Mouse (Mus musculus) megakaryocyte, adult 5-6 weeks (primary cell): ENCODE results near the gene Atrnl1. TPM values are rescaled to one million over a fixed set of nuclear protein-coding genes. Genes with fewer than 3 reads are reported as not detected.
A peak's percentile ranks its signal among the peaks of the same experiment; 100 is the strongest.

Source experiments
- ATAC-seq: 2 replicates; pipeline ENCODE4 v1.8.0; 2016; ENCODE audit warnings: mild to moderate bottlenecking, inconsistent platforms; ENCODE audit not compliant: poor library complexity, severe bottlenecking
- total RNA-seq, 2 experiments: library from RNA; stranded (forward) in 1 of 2; stranded (reverse) in 1 of 2; fragments of 153-499, 151-499 nt in 1 of 2; fragments of 221-1000, 200-1000 nt in 1 of 2; gene quantifications; 2 replicates each; pipeline versions ENCODE4 v1.2.3 to v1.2.4; 2015 to 2017

Atrnl1 gene
- total RNA-seq, 2 experiments from 2014 or later: 29.6 to 39.2 TPM

- peak; percentile 30; the same call in 1 of the 2 replicates for ATAC-seq
Measured at GRCm38 (mm10) chr19:58064116-58065000, 453.5 kb downstream of the Atrnl1 start.

- ATAC-seq: peak; percentile 87
Measured at GRCm38 (mm10) chr19:58065001-58065314, 454.1 kb downstream of the Atrnl1 start.

- ATAC-seq: peak; percentile 67
Measured at GRCm38 (mm10) chr19:58065514-58065913, 454.7 kb downstream of the Atrnl1 start.

- ATAC-seq: no peak
Measured at GRCm38 (mm10) chr19:58068114-58068513, 457.3 kb downstream of the Atrnl1 start.

GRCm38 (mm10) chr19:58068958-58069357 is 458.1 kb downstream of the Atrnl1 start:
- ATAC-seq: no peak

- ATAC-seq: peak; percentile 53
Measured at GRCm38 (mm10) chr19:58072404-58072803, 461.6 kb downstream of the Atrnl1 start.

GRCm38 (mm10) chr19:58072846-58073245 is 462.0 kb downstream of the Atrnl1 start:
- peak; percentile 86 for ATAC-seq

GRCm38 (mm10) chr19:58075252-58075651 is 464.4 kb downstream of the Atrnl1 start:
- no peak for ATAC-seq

- ATAC-seq: no peak
Measured at GRCm38 (mm10) chr19:58076961-58077371, 466.1 kb downstream of the Atrnl1 start.

- ATAC-seq: no peak
Measured at GRCm38 (mm10) chr19:58077529-58078070, 466.8 kb downstream of the Atrnl1 start.

GRCm38 (mm10) chr19:58080168-58080567 is 469.3 kb downstream of the Atrnl1 start:
- ATAC-seq: no peak

- no peak for ATAC-seq
Measured at GRCm38 (mm10) chr19:58082751-58083150, 471.9 kb downstream of the Atrnl1 start.

GRCm38 (mm10) chr19:58084826-58085225 is 474.0 kb downstream of the Atrnl1 start:
- no peak for ATAC-seq

- ATAC-seq: peak; percentile 97
Measured at GRCm38 (mm10) chr19:58086734-58087133, 475.9 kb downstream of the Atrnl1 start.

GRCm38 (mm10) chr19:58087901-58088300 is 477.1 kb downstream of the Atrnl1 start:
- no peak for ATAC-seq

- no peak for ATAC-seq
Measured at GRCm38 (mm10) chr19:58088433-58088832, 477.6 kb downstream of the Atrnl1 start.

- no peak for ATAC-seq
Measured at GRCm38 (mm10) chr19:58091911-58092310, 481.1 kb downstream of the Atrnl1 start.

GRCm38 (mm10) chr19:58094781-58095543 is 484.1 kb downstream of the Atrnl1 start:
- no peak for ATAC-seq

GRCm38 (mm10) chr19:58095776-58096175 is 484.9 kb downstream of the Atrnl1 start:
- ATAC-seq: no peak

GRCm38 (mm10) chr19:58097195-58097594 is 486.4 kb downstream of the Atrnl1 start:
- ATAC-seq: peak; percentile 85

GRCm38 (mm10) chr19:58099539-58099938 is 488.7 kb downstream of the Atrnl1 start:
- no peak for ATAC-seq

GRCm38 (mm10) chr19:58100381-58100780 is 489.5 kb downstream of the Atrnl1 start:
- no peak for ATAC-seq
